Mouse (Mus musculus): ENCODE data around the gene Tnr. TPM values are rescaled to one million over a fixed set of nuclear protein-coding genes. Genes with fewer than 3 reads are reported as not detected.

The Tnr gene
- polyA plus RNA-seq, 1 experiment = not detected

DNA sequence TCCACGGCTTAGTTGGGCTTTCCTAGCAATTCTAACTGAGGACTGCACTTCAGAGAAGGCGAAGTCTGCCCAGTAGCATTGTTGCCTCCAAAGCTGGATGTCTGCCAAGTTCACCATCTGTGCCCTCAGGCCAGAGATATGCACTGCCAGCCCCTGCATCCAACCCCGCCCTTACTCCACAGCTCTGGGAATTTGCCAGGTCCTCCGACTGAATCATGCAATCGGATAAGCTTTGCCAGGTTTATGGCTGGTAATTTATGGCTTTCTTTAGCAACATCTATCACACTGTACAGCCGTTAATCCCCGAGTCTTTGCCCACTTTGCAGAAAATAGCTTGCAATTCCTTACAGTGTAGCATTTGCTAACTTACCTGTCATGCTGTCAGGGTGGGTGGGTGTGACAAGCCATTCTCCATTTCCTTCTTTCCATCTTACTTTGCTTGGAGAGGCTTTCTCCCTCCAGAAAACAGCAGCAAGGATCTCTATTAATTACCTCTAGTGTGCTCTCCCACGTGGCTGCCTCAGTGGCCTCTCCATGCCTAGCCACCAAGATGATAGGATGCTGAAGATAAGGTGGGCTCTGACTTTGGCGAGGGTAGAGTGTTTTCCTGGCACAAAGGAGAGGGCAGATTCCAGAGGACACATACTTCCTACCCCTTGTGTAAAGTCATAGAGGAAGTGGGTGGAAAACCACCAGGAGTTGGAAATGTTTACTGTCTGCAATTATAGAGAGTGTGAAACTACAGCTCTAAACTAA, 163.1 kb downstream of the Tnr start:
- H3K4me3 ChIP-seq (ENCODE audit: insufficient read depth, low read depth, low read length) = no peak overlapping the region
- H3K4me1 ChIP-seq (ENCODE audit: control insufficient read depth, insufficient read depth, insufficient read length, low read length) = no peaks in the 10 kb centered on the region
- no peak overlapping the region for H3K27ac ChIP-seq (replicated peaks; ENCODE audit: low read depth, low read length)

DNA sequence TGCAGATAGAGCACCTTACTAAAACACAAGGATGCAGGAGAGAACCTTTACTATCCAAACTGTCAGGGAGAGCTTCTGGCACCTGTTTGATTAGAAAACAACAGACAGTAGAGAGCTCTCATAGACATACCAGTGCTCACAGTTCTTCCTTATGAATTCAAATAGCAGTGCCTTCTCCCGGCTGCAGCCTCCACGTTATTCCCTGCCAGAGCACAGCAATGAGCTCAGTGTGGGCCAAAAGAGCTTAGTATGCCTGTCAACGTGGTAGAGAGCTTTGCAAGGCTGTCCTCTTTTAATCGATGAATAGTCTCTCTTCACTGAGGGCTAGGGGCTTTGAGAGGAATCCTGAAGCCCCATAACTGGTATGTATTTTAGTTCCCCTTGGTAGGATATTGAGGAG, 173.1 kb downstream of the Tnr start:
- H3K4me1 ChIP-seq (ENCODE audit: control insufficient read depth, insufficient read depth, insufficient read length, low read length) = no peaks in the 10 kb centered on the region
- H3K4me3 ChIP-seq (ENCODE audit: insufficient read depth, low read depth, low read length) = no peak overlapping the region
- no peak overlapping the region for H3K27ac ChIP-seq (replicated peaks; ENCODE audit: low read depth, low read length)

DNA sequence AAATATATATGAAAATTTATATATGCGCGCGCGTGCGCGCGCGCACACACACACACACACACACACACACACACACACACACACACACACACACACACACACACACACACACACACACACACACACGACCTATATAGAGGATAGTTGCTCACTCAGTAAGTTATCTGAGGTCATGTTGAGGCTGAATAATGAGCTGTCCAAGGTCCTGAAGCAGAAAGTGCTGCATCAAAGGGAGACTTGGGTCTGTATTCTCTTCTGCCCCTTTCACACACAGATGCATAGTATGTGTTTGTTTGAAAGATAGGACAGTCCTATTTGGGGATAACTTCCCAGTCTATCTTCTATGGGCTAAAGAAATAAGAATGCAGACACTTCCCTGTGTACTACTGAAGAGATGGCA, 178.5 kb downstream of the Tnr start:
- H3K27ac ChIP-seq (replicated peaks; ENCODE audit: low read depth, low read length) = no peak overlapping the region
- no peaks in the 10 kb centered on the region for H3K4me1 ChIP-seq (ENCODE audit: control insufficient read depth, insufficient read depth, insufficient read length, low read length)
- no peak overlapping the region for H3K4me3 ChIP-seq (ENCODE audit: insufficient read depth, low read depth, low read length)

DNA sequence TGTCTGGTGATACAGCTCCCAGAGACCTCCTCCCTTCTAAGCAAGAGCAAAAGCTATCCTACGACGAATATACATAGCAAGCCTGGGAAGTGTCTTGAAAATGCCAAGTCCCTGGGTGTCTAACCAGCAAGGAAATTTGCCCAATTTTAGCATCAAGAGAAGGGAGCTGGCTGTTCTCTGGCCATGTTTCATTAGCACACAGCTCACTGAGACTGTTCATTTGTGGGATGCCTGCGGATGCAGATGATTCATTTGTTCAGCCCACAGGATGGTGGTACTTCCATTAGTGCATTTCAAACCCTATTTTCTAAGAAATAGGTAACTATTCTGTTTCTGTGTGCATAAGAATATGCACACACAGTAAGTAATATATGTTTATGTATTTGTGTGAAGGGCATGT, 181.4 kb downstream of the Tnr start:
- Histone ChIP-seq H3K27ac (replicated peaks; ENCODE audit: low read depth, low read length) (no peak overlapping the region), H3K4me1 (ENCODE audit: control insufficient read depth, insufficient read depth, insufficient read length, low read length) (no peaks in the 10 kb centered on the region), H3K4me3 (ENCODE audit: insufficient read depth, low read depth, low read length) (no peak overlapping the region)

DNA sequence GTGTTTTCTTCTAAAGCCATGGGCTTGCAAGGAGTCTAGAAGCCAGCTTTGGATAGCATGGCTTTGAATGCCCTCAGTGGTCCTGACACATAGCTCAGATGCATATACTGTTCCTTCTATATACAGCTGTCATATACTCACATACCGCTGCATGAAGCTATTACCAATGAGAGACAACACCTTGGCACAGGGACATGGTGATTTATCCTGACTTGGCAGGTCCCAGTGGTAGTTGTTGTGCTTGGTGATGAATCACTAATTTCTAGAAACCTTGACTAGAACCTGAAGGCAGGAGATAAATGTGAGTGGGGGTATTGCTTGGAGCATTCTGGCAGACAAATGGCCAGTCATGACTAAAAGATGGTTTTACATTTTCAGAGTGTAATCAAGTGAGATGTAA, 192.7 kb downstream of the Tnr start:
- Histone ChIP-seq H3K4me3 (ENCODE audit: insufficient read depth, low read depth, low read length) (no peak overlapping the region), H3K27ac (replicated peaks; ENCODE audit: low read depth, low read length) (no peak overlapping the region), H3K4me1 (ENCODE audit: control insufficient read depth, insufficient read depth, insufficient read length, low read length) (no peaks in the 10 kb centered on the region)

DNA sequence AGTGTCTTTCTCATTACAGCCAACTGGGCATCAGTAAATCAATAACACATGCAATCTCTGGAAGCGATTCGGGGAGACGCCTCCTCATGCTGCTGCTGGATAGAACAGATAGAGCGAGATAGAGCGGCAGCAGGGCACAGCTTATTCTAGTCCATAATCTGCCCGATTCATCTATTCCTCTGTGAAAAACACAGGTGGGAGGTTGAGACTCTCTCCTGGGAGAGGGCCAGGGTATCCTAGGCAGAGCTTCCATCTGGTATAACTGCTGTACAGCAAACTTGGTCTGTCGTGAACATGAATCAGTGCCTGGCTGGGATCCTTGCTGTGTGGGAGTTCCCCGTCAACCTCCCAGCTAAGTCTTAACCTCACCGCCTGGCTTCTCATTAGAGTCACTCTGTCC, 193.4 kb downstream of the Tnr start:
- Histone ChIP-seq H3K4me3 (ENCODE audit: insufficient read depth, low read depth, low read length) (no peak overlapping the region), H3K27ac (replicated peaks; ENCODE audit: low read depth, low read length) (no peak overlapping the region), H3K4me1 (ENCODE audit: control insufficient read depth, insufficient read depth, insufficient read length, low read length) (no peaks in the 10 kb centered on the region)

DNA sequence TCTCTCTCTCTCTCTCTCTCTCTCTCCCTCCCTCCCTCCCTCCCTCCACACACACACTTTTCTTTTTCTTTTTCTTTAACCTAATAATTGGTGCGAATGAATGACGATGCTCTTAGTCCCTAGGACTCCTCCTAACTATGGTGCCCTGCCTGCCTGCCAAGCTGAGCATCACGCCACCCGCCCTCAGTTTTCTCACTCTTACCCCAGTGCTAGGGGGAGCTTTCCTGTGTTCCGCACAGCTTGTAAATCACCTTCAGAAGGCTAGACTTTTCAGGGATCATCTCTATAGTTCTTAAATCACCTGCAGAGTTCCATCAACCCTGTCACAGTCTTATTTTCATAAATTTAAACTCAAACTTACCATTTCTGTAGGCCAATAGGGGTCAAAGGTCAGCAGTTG, 200.2 kb downstream of the Tnr start:
- Histone ChIP-seq H3K4me1 (ENCODE audit: control insufficient read depth, insufficient read depth, insufficient read length, low read length) (no peaks in the 10 kb centered on the region), H3K27ac (replicated peaks; ENCODE audit: low read depth, low read length) (no peak overlapping the region)

DNA sequence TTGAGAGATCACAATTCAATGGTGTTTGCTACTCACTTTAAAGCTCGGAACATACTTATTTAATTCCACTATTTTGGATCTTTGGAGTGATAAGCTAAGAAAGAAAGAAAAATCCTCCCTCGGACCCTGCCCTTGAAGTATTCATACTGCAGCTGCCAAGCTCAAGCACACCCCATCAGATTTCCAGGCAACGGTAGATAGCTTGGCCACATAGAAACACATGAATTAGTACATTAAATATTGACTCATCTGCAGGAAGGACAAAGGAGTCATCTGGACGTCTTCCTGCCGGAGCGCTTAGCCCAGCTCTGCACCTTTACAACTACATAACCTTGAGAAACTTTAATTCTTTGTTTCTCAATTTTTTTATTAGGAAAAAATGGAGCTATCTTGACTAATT, 205.7 kb downstream of the Tnr start:
- no peak overlapping the region for H3K27ac ChIP-seq (replicated peaks; ENCODE audit: low read depth, low read length)

More for the DNA sequence above, 200.2 kb downstream of the Tnr start:
- no peak overlapping the region for H3K4me3 ChIP-seq (ENCODE audit: insufficient read depth, low read depth, low read length)

DNA sequence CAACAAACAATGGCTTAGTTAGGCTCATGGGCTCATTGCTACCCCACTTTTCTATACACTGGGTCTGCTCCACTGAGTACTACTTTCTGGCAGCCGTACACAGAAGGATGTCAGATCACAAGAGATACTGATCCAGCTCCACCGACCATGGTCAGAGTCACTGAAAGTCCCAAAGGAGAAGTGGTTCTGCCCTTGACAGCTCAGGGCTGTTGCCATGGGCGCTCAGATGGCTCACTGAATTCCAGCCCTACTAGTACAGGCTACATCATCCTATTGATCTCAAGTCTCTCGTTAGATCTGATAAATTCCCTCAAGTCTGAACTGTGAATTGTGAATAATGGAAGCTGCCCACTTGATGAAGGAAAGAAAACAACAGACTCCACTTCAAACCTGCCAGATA, 207.3 kb downstream of the Tnr start:
- H3K4me1 ChIP-seq (ENCODE audit: control insufficient read depth, insufficient read depth, insufficient read length, low read length) = no peaks in the 10 kb centered on the region

More for the DNA sequence above, 205.7 kb downstream of the Tnr start:
- Histone ChIP-seq H3K4me1 (ENCODE audit: control insufficient read depth, insufficient read depth, insufficient read length, low read length) (no peaks in the 10 kb centered on the region), H3K4me3 (ENCODE audit: insufficient read depth, low read depth, low read length) (no peak overlapping the region)

DNA sequence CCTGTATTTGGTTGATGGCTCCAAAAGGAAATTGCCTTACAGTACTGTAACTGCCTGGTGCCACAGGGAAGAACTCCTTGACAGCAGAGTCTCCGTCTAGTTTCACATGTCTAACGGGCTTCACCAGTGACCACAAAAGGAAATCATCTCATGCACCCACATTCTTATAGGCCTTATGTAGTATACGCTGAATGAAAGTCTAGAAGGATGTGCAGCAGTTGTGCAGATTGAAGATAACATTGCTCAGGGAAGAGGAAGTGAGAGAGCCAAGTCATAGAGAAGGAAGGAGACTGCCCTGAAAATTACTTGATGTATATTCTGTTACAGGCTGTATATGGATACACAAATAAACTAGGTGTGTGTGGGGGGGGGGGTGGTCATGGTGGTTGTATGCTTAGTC, 211.5 kb downstream of the Tnr start:
- no peak overlapping the region for H3K4me3 ChIP-seq (ENCODE audit: insufficient read depth, low read depth, low read length)
- H3K27ac ChIP-seq (replicated peaks; ENCODE audit: low read depth, low read length) = no peak overlapping the region
- H3K4me1 ChIP-seq (ENCODE audit: control insufficient read depth, insufficient read depth, insufficient read length, low read length) = no peaks in the 10 kb centered on the region

More for the DNA sequence above, 207.3 kb downstream of the Tnr start:
- no peak overlapping the region for H3K27ac ChIP-seq (replicated peaks; ENCODE audit: low read depth, low read length)
- no peak overlapping the region for H3K4me3 ChIP-seq (ENCODE audit: insufficient read depth, low read depth, low read length)

DNA sequence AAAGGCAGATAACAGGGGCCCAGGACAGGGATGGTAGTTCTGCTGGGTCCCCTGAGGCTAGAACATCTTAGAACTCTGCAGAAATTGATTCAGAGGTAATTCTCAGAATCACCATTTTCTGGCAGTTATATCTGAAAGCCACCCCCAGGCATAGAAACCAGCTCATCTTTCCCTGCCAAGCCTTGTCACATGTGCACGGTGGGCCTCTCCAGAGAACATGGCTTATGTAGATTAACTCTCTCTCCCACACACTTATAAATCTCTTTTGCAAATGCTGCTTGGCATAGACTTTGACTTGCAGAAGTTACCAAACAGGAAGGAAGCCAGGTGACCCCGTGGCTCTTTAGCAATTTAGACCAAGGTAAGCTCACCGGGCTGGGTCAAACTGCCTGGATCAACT, 215.9 kb downstream of the Tnr start:
- Histone ChIP-seq H3K4me3 (ENCODE audit: insufficient read depth, low read depth, low read length) (no peak overlapping the region), H3K4me1 (ENCODE audit: control insufficient read depth, insufficient read depth, insufficient read length, low read length) (no peaks in the 10 kb centered on the region), H3K27ac (replicated peaks; ENCODE audit: low read depth, low read length) (no peak overlapping the region)

DNA sequence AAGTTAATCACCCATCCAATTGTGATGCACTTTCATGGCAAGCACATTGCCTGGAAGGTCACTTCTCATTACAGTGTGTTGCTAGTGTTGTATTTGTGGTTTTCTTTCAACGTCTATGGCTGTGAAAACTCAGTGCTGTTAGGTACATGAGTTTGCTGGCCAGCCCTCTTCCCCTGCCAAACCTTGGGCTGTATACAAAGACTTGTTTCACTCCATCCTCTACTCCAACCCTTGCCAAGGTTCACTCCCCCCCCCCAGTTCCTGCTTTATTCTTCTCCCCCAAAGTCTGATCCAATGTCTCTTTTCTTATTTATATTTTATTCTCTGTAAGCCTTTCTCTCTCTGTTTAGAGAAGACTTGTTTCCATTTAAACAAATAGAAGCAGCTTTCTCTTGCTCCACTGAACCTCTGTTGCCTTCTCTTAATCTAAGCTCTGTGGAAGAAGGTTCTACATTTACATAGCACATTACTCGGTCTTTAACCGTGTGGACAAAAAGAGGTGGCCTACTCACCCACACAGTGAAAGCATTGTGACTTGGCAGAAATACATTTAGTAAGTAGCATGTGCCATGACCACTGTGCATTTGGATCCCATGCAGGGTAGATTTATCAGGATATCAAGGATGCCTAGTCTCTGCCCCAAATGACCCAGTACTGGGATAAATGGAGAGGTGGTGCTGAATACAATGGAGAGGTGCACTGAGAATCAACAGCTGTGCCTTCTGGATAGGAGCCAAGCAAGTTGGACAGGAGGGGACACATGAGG, 217.9 kb downstream of the Tnr start:
- Histone ChIP-seq H3K4me3 (ENCODE audit: insufficient read depth, low read depth, low read length) (no peak overlapping the region), H3K4me1 (ENCODE audit: control insufficient read depth, insufficient read depth, insufficient read length, low read length) (no peaks in the 10 kb centered on the region), H3K27ac (replicated peaks; ENCODE audit: low read depth, low read length) (no peak overlapping the region)

DNA sequence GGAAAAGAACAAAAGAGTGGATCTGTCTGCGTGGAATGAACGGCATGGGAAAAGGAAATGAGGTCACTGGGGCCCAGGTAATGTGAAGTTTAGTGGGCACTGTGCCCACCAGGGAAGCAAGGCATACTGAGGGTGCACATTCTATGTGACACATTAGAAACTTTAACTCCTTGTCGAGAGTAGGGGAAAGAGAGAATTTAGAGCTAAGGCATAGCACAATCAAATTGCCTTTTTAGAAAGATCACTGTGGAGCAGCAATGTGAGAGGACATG, 218.4 kb downstream of the Tnr start:
- Histone ChIP-seq H3K27ac (replicated peaks; ENCODE audit: low read depth, low read length) (no peak overlapping the region), H3K4me3 (ENCODE audit: insufficient read depth, low read depth, low read length) (no peak overlapping the region), H3K4me1 (ENCODE audit: control insufficient read depth, insufficient read depth, insufficient read length, low read length) (no peaks in the 10 kb centered on the region)

DNA sequence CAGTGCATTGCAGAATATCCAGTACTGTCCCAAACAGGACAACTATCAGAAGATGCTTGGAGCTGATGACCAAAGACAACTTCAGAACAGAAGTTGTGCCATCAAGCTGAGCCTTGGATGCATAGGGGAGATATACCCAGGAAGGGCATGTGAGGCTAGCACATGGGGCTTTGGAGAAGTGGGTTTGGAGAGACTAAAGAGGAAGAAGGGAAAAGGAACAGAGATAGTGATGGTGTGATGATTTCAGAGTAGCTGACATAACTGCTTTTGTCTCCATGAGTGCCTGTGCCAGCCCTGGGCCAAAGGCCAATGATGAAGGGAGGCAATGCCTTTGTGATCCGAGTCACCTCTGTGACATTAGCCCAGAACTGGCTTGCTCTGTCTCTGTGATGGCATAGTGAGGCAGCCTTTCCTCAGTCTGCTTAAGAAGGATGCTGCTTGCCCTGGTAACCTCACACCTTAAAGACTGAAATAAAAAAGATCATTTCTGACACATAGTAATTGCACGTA, 220.2 kb downstream of the Tnr start:
- H3K27ac ChIP-seq (replicated peaks; ENCODE audit: low read depth, low read length) = no peak overlapping the region
- no peaks in the 10 kb centered on the region for H3K4me1 ChIP-seq (ENCODE audit: control insufficient read depth, insufficient read depth, insufficient read length, low read length)
- H3K4me3 ChIP-seq (ENCODE audit: insufficient read depth, low read depth, low read length) = no peak overlapping the region

DNA sequence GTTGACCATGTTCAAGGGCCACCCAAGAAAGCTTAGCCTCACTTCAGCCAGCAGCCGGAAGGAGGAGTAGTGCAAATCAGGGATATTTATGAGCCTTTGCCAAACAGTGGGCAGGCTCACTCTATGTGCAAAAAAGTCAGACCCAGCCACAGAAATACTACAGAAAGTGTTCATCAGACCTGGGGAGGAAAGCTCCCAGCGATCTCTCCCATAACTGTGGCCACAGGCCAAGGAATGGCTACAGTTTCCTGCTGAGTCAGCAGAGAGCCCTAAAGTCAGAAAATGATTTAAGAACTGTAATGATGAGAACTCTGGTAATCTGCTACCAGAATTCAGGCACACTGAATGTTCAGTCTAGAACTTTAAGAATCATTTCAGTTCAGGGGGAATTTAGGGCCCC, 221.7 kb downstream of the Tnr start:
- no peaks in the 10 kb centered on the region for H3K4me1 ChIP-seq (ENCODE audit: control insufficient read depth, insufficient read depth, insufficient read length, low read length)
- no peak overlapping the region for H3K4me3 ChIP-seq (ENCODE audit: insufficient read depth, low read depth, low read length)
- no peak overlapping the region for H3K27ac ChIP-seq (replicated peaks; ENCODE audit: low read depth, low read length)

DNA sequence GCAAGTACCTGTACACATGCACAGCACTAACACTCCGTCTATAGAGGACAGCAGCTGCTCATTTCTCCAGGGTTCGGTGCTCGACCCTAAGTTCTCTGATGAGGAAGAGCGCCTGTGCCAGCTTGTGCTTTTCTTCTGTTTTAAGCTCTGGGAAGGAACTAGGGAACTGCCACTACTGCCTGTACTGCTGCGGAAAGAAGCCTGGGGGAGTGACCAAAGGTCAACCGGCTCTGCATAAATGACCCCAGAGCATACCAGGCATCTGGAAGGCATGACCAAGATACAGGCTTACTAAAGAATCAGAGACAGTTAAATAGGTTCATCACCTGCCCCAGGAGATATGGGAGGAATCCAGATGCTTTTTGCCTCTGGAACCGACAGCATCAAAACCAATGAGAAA, 224.4 kb downstream of the Tnr start:
- Histone ChIP-seq H3K4me1 (ENCODE audit: control insufficient read depth, insufficient read depth, insufficient read length, low read length) (no peaks in the 10 kb centered on the region), H3K4me3 (ENCODE audit: insufficient read depth, low read depth, low read length) (no peak overlapping the region), H3K27ac (replicated peaks; ENCODE audit: low read depth, low read length) (no peak overlapping the region)

Measured in brown adipose tissue, adult 24 weeks (tissue).